Comparison of ENCODE assay signal across 9 mouse cellular contexts in the genomic region with DNA sequence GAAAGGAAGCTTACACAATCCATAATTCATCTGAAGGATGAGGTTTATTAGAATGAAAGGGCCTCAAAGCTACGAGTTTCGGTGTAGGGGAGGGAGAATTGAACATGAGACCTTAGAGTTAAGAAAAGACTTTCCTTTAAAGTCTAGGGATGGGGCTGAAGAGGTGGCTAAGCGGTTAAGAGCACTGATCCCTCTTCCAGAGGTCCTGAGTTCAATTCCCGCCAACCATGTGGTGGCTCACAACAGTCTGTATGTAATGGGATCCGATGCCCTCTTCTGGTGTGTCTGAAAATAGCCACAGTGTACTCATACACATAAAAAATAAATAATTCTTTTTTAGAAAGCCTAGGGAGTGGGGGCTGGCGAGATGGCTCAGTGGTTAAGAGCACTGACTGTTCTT. TPM values are rescaled to one million over a fixed set of nuclear protein-coding genes. Genes with fewer than 3 reads are reported as not detected.
DNase-seq lines count a peak whose midpoint lies in the region; ATAC-seq and TF ChIP-seq lines count a peak whose summit lies in the region.
"Had no signal": no experiment of that assay in that cellular context is flagged by ENCODE, and none has a peak within 500 bp of the region (broad histone marks: within the 10 kb centered on the region; RNA-seq: fewer than 3 reads in every experiment).

No protein-coding gene starts in this region.

- ATAC-seq in heart, embryonic 12.5 days (ENCODE audit: insufficient number of reproducible peaks, low FRiP score): no peak
- no peak for ATAC-seq in intestine, embryonic 16.5 days
- no peak for ATAC-seq in neural tube, embryonic 14.5 days (ENCODE audit: low read depth)
- no peak for ATAC-seq in granulocyte monocyte progenitor cell, adult 5-6 weeks (replicated peaks; ENCODE audit: poor library complexity, severe bottlenecking)

- H3K27ac ChIP-seq in heart, embryonic 12.5 days (ENCODE audit: poor library complexity, severe bottlenecking): peak overlapping the region; percentile 97
- H3K27ac ChIP-seq in cortical plate, adult 2 months (ENCODE audit: insufficient read depth, low read length): no peak overlapping the region
- H3K27ac ChIP-seq in intestine, embryonic 16.5 days (ENCODE audit: low read length): peak overlapping the region; percentile 99
- peak overlapping the region; percentile 96 for H3K27ac ChIP-seq in neural tube, embryonic 14.5 days (ENCODE audit: low read depth, low read length)

- DNase-seq in heart, adult 9 months (ENCODE audit: low spot score in 2 of 2): no peak
- peak; percentile 49 to 56 for DNase-seq in B cell, adult 2 months
- DNase-seq in adrenal gland, adult 18-20 months (ENCODE audit: low spot score in 2 of 2): no peak

- H3K4me3 ChIP-seq in heart, embryonic 12.5 days: peak overlapping the region; percentile 74
- H3K4me3 ChIP-seq in cortical plate, adult 2 months (ENCODE audit: insufficient read depth, low read length): peak overlapping the region; percentile 84
- H3K4me3 ChIP-seq in intestine, embryonic 16.5 days (ENCODE audit: low read length): peak overlapping the region; percentile 87
- H3K4me3 ChIP-seq in neural tube, embryonic 14.5 days (ENCODE audit: low read depth, low read length): peak overlapping the region; percentile 62

- TF ChIP-seq POLR2A in cortical plate, adult 2 months (IDR thresholded peaks at IDR 0.05; ENCODE audit: extremely low read depth, insufficient read depth, low read length): no peak

- H3K9me3 ChIP-seq in heart, embryonic 12.5 days (replicated peaks): no peaks in the 10 kb centered on the region
- H3K9me3 ChIP-seq in intestine, embryonic 16.5 days (ENCODE audit: control insufficient read depth, low read length): no peaks in the 10 kb centered on the region
- H3K9me3 ChIP-seq in neural tube, embryonic 14.5 days (ENCODE audit: control insufficient read depth, low read length): no peaks in the 10 kb centered on the region

- peaks cover 24% of the 10 kb centered on the region for H3K36me3 ChIP-seq in heart, embryonic 12.5 days
- H3K36me3 ChIP-seq in intestine, embryonic 16.5 days (ENCODE audit: control insufficient read depth, insufficient read depth, low read length): 0 out of 2 replicates have a peak, but pooled peaks cover 4% of the 10 kb centered on the region
- peaks cover 11% of the 10 kb centered on the region; the same call in 1 of the 2 replicates for H3K36me3 ChIP-seq in neural tube, embryonic 14.5 days (ENCODE audit: control insufficient read depth, insufficient read depth, low read length)

- H3K4me2 ChIP-seq in heart, embryonic 12.5 days: peak overlapping the region; percentile 91
- peak overlapping the region; percentile 88 for H3K4me2 ChIP-seq in intestine, embryonic 16.5 days (ENCODE audit: low read depth, low read length)
- peak overlapping the region; percentile 95 for H3K4me2 ChIP-seq in neural tube, embryonic 14.5 days (ENCODE audit: low read depth, low read length)

- WGBS in heart, embryonic 12.5 days: 46% methylated on average over 6 of the region's 6 CpGs
- 46% methylated on average over 6 of the region's 6 CpGs for WGBS in intestine, embryonic 16.5 days
- 47% methylated on average over 6 of the region's 6 CpGs for WGBS in neural tube, embryonic 14.5 days

- peaks cover 32% of the 10 kb centered on the region for H3K4me1 ChIP-seq in heart, embryonic 12.5 days (replicated peaks)
- no peaks in the 10 kb centered on the region; the same call in 1 of the 2 replicates for H3K4me1 ChIP-seq in cortical plate, adult 2 months (ENCODE audit: control insufficient read depth, insufficient read depth, low read length)
- H3K4me1 ChIP-seq in intestine, embryonic 16.5 days (ENCODE audit: control insufficient read depth, insufficient read depth, low read length): peaks cover 12% of the 10 kb centered on the region
- peaks cover 11% of the 10 kb centered on the region for H3K4me1 ChIP-seq in neural tube, embryonic 14.5 days (ENCODE audit: control insufficient read depth, insufficient read depth, low read length)

- H3K27me3 ChIP-seq in heart, embryonic 12.5 days (replicated peaks): no peaks in the 10 kb centered on the region
- H3K27me3 ChIP-seq in intestine, embryonic 16.5 days (replicated peaks; ENCODE audit: control insufficient read depth, insufficient read depth, low read length): no peaks in the 10 kb centered on the region
- H3K27me3 ChIP-seq in neural tube, embryonic 14.5 days (ENCODE audit: control insufficient read depth, insufficient read depth, low read length): no peaks in the 10 kb centered on the region

- no peak for TF ChIP-seq CTCF in cortical plate, adult 2 months (IDR thresholded peaks at IDR 0.05; ENCODE audit: extremely low read depth, insufficient read depth, low read length)

- peak overlapping the region; percentile 83 for H3K9ac ChIP-seq in heart, embryonic 12.5 days
- peak overlapping the region; percentile 87 for H3K9ac ChIP-seq in intestine, embryonic 16.5 days (ENCODE audit: low read depth, low read length)
- H3K9ac ChIP-seq in neural tube, embryonic 14.5 days (replicated peaks; ENCODE audit: low read depth, low read length): peak overlapping the region; percentile 82; the same call in 1 of the 2 replicates

RNA-seq across cellular contexts. Expression of gene Chkb, which starts 0.6 kb away (rescaled TPM):
- polyA plus RNA-seq in heart, embryonic 12.5 days (2016; fragmentation: Nextera tagmentation; extraction: Ambion mirVana): 59.6 and 67.0 TPM in 2 replicates
- polyA plus RNA-seq in cortical plate, adult 2 months (2012; rRNA removed): 60.0 and 66.7 TPM in 2 replicates
- polyA plus RNA-seq in intestine, embryonic 16.5 days (2015; fragmentation: Nextera tagmentation; extraction: Ambion mirVana): 63.7 and 67.0 TPM in 2 replicates
- polyA plus RNA-seq in neural tube, embryonic 14.5 days (2014; fragmentation: Nextera tagmentation; extraction: Ambion mirVana): 76.5 and 80.9 TPM in 2 replicates
- total RNA-seq in granulocyte monocyte progenitor cell, adult 5-6 weeks (2014; fragmentation: Nextera tagmentation): 77.0 and 85.0 TPM in 2 replicates
- total RNA-seq in granulocyte monocyte progenitor cell, adult 5-6 weeks (2017): 25.3 and 27.7 TPM in 2 replicates
- 10 to 100 TPM; 60.5 to 88.0 TPM for total RNA-seq in adrenal gland, adult 18-20 months (2021)

RNA-seq across cellular contexts. Expression of gene Gm44502, which starts 0.8 kb away (rescaled TPM):
- 0.59 and 0.68 TPM in 2 replicates for polyA plus RNA-seq in heart, embryonic 12.5 days (2016; fragmentation: Nextera tagmentation; extraction: Ambion mirVana)
- 0.08 and 0.21 TPM in 2 replicates for polyA plus RNA-seq in cortical plate, adult 2 months (2012; rRNA removed)
- polyA plus RNA-seq in intestine, embryonic 16.5 days (2015; fragmentation: Nextera tagmentation; extraction: Ambion mirVana): not detected in 2 replicates
- polyA plus RNA-seq in neural tube, embryonic 14.5 days (2014; fragmentation: Nextera tagmentation; extraction: Ambion mirVana): 0.20 TPM in 1 of 2 replicates, not detected in the other
- total RNA-seq in granulocyte monocyte progenitor cell, adult 5-6 weeks (2014; fragmentation: Nextera tagmentation): not detected in 2 replicates
- 0.82 TPM in 1 of 2 replicates, not detected in the other for total RNA-seq in granulocyte monocyte progenitor cell, adult 5-6 weeks (2017)
- total RNA-seq in adrenal gland, adult 18-20 months (2021): 1 to 10 TPM; 1.5 to 2.7 TPM

RNA-seq across cellular contexts. Expression of gene C730034F03Rik, which starts 1.0 kb away (rescaled TPM):
- polyA plus RNA-seq in heart, embryonic 12.5 days (2016; fragmentation: Nextera tagmentation; extraction: Ambion mirVana): 2.9 and 3.4 TPM in 2 replicates
- 2.8 and 3.2 TPM in 2 replicates for polyA plus RNA-seq in cortical plate, adult 2 months (2012; rRNA removed)
- 2.6 and 3.2 TPM in 2 replicates for polyA plus RNA-seq in intestine, embryonic 16.5 days (2015; fragmentation: Nextera tagmentation; extraction: Ambion mirVana)
- polyA plus RNA-seq in neural tube, embryonic 14.5 days (2014; fragmentation: Nextera tagmentation; extraction: Ambion mirVana): 5.8 and 6.4 TPM in 2 replicates
- total RNA-seq in granulocyte monocyte progenitor cell, adult 5-6 weeks (2014; fragmentation: Nextera tagmentation): not detected in 2 replicates
- 2.7 and 3.6 TPM in 2 replicates for total RNA-seq in granulocyte monocyte progenitor cell, adult 5-6 weeks (2017)
- 1 to 10 TPM; 1.0 to 1.6 TPM for total RNA-seq in adrenal gland, adult 18-20 months (2021)

RNA-seq across cellular contexts. Expression of gene Cpt1b, which starts 4.7 kb away (rescaled TPM):
- 138 and 149 TPM in 2 replicates for polyA plus RNA-seq in heart, embryonic 12.5 days (2016; fragmentation: Nextera tagmentation; extraction: Ambion mirVana)
- 2.5 and 2.7 TPM in 2 replicates for polyA plus RNA-seq in cortical plate, adult 2 months (2012; rRNA removed)
- polyA plus RNA-seq in intestine, embryonic 16.5 days (2015; fragmentation: Nextera tagmentation; extraction: Ambion mirVana): 0.49 and 0.72 TPM in 2 replicates
- polyA plus RNA-seq in neural tube, embryonic 14.5 days (2014; fragmentation: Nextera tagmentation; extraction: Ambion mirVana): 1.2 and 1.4 TPM in 2 replicates
- 2.8 and 2.9 TPM in 2 replicates for total RNA-seq in granulocyte monocyte progenitor cell, adult 5-6 weeks (2014; fragmentation: Nextera tagmentation)
- 1.5 TPM in 1 of 2 replicates, not detected in the other for total RNA-seq in granulocyte monocyte progenitor cell, adult 5-6 weeks (2017)
- 100 to 1,000 TPM; 115 to 251 TPM for total RNA-seq in adrenal gland, adult 18-20 months (2021)

RNA-seq across cellular contexts. Expression of gene Syce3, which starts 20.0 kb away (rescaled TPM):
- polyA plus RNA-seq in heart, embryonic 12.5 days (2016; fragmentation: Nextera tagmentation; extraction: Ambion mirVana): not detected in 2 replicates
- 0.33 TPM in 1 of 2 replicates, not detected in the other for polyA plus RNA-seq in cortical plate, adult 2 months (2012; rRNA removed)
- polyA plus RNA-seq in intestine, embryonic 16.5 days (2015; fragmentation: Nextera tagmentation; extraction: Ambion mirVana): 0.92 and 1.1 TPM in 2 replicates
- polyA plus RNA-seq in neural tube, embryonic 14.5 days (2014; fragmentation: Nextera tagmentation; extraction: Ambion mirVana): not detected in 2 replicates
- not detected in 2 replicates for total RNA-seq in granulocyte monocyte progenitor cell, adult 5-6 weeks (2014; fragmentation: Nextera tagmentation)
- not detected in 2 replicates for total RNA-seq in granulocyte monocyte progenitor cell, adult 5-6 weeks (2017)
- total RNA-seq in adrenal gland, adult 18-20 months (2021): not detected
- total RNA-seq: neutrophil, adult 5-6 weeks had no signal

Comparison
In these comparisons a context has a peak if more than half of its experiments do, and no peak if none do; other contexts are left out.
1. DNase-seq: peak in B cell, adult 2 months (2 of 2); none in heart, adult 9 months (0 of 2) and adrenal gland, adult 18-20 months (0 of 2).
2. Peak in every context shown above with its lines, with median percentiles within 50 percentile points of each other: H3K4me2 ChIP-seq, H3K4me3 ChIP-seq and H3K9ac ChIP-seq.